Mouse (Mus musculus) brain, embryonic 14.5 days (tissue): ENCODE data around the gene Pigo.

Experiments
- CTCF ChIP-seq: fragments of 200-500 bp; IDR thresholded peaks from 2 replicates; pipeline ENCODE4 v1.5.1; 2012; ENCODE audit warnings: inconsistent platforms, mild to moderate bottlenecking, moderate library complexity, borderline replicate concordance; ENCODE audit not compliant: insufficient read depth, insufficient read length; ENCODE audit errors: extremely low read depth
- POLR2A ChIP-seq: fragments of 200-500 bp; IDR thresholded peaks from 2 replicates; pipeline ENCODE4 v1.6.1; 2012; ENCODE audit warnings: mild to moderate bottlenecking, inconsistent platforms, borderline replicate concordance; ENCODE audit not compliant: poor library complexity, insufficient read depth, insufficient read length, severe bottlenecking; ENCODE audit errors: extremely low read depth

DNA sequence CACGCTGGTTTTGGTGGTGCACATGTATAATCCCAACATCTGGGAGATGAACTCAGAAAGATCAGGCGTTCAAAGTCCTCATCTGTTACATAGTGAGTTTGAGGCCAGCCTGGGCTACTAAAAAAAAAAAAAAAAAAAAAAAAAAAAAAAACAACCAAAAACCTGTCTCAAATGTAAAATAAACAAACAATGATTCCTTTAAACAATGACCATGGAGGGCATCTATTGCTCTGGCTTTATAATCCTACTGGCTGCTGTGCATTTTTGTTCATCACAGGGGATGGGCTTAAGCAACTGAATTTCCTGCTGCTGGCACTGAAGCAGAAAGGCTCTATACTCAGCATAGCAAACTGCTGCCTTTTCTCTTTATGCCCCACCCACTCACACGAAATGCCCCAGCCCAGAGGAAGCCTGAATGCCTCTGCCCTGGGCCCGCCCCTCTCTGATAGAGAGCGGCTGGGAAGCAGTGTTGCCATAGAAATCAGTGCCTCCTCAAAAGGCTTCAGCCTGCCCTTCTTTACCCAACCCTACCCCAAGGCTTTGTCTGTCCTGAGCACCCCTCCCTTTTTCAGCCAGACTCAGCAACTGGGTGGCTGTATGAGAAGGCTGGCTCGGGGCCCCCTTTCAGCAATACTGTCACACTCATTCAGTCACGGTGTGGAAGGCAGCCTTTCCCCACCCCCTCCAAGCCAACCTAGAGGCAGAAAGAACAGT, 18.2 kb upstream of the Pigo start:
- TF ChIP-seq POLR2A (no peak), CTCF (no peak)
